Mouse (Mus musculus): ENCODE data around the gene Ccdc40.

- TF ChIP-seq GATA1 (IDR thresholded peaks at IDR 0.05; ENCODE audit: borderline replicate concordance, low read length) (no peak), FLI1 (IDR thresholded peaks at IDR 0.05; ENCODE audit: low read length) (no peak)
Measured at GRCm38 (mm10) chr11:119207986-119208385, 20.4 kb upstream of the Ccdc40 start.

Data from megakaryocyte, embryonic 14.5 days (primary cell).